Mouse (Mus musculus) layer of hippocampus, adult 8-10 months (tissue): Measurements from ENCODE around the gene Evpl. TPM values are rescaled to one million over a fixed set of nuclear protein-coding genes. Genes with fewer than 3 reads are reported as not detected.
A peak's percentile ranks its signal among the peaks of the same experiment; 100 is the strongest.

Source experiments
- DNase-seq, 2 experiments: peaks; one replicate each; pipeline ENCODE4 v3.0.0; 2022; ENCODE audit warnings: low spot score in 2 of 2
- total RNA-seq, 4 experiments: library from RNA; stranded (reverse); gene quantifications; 2 replicates each; pipeline ENCODE4 v1.2.4; 2022

Evpl gene
- total RNA-seq, 4 experiments from 2014 or later, result 0.85 to 1.4 (median 1.1) TPM

- DNase-seq, result no peak
Measured at GRCm38 (mm10) chr11:116255090-116255981, 17.5 kb upstream of the Evpl start.

- DNase-seq, result no peak
Measured at GRCm38 (mm10) chr11:116254627-116255026, 16.8 kb upstream of the Evpl start.

DNA sequence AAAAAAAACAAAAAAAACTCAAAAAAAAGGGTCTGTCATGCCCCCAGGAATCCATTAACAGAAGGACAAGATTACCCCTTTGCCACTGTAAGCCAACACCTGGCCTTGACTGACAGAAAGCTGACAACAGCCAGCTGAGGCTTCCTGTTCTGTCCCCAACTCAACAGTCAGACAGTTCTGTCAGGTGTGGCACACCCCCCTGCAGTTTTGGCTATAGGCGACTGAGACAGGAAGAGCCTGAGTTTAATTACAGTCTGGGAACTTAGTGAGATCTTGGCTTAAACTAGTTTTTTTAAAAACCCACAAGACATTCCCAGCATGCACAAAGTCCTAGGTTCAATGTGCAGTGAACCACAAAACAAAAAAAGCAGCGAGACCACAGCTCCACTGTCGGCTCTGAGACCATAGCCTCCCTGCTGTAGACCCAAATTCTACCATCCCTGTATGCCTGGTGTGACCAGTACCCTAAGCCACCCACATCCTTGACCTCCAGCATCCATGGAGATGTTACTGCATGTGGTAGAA, 15.3 kb upstream of the Evpl start:
- DNase-seq, result no peak

DNA sequence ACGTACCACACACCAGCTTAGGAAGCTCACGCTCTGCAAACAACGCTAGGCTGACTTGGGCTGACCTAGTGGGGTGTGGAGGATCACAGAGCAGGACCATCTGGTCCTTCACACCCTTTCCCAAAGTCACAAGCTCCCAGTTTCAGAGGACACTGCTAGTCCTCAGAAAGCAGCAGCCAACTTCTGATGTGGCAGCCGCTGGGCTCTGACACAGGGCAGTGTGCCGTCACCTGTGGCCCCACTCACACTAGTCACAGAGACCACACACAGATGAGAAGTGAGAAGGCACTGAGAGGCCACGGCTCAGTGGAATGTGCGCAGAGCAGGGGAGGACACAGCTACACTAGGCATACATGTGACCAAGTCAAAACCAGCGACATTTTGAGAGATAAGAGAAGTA, 13.0 kb upstream of the Evpl start:
- no peak for DNase-seq

- no peak for DNase-seq
Measured at GRCm38 (mm10) chr11:116247502-116248222, 9.8 kb upstream of the Evpl start.

DNA sequence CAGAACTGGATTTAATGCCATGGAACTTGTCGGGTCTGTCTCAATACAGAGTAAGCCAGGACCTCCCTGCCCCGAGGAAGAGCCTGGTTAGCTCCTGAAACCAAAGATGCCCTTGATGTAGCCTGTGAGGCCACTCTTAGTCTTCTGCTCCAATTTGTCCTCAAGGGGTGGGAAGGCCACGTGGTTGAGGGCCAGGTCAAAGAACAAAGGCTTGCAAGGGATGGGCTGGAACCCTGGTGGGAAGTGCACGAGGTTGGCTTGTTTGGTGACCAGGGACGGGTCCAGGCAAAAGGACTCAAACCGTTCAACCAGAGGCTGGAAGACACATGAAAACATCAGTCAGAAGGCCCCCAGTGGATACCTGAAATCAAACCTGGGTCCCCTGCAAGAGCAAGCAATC, 7.7 kb upstream of the Evpl start:
- DNase-seq, result no peak

- no peak for DNase-seq
Measured at GRCm38 (mm10) chr11:116244580-116244979, 6.7 kb upstream of the Evpl start.

DNA sequence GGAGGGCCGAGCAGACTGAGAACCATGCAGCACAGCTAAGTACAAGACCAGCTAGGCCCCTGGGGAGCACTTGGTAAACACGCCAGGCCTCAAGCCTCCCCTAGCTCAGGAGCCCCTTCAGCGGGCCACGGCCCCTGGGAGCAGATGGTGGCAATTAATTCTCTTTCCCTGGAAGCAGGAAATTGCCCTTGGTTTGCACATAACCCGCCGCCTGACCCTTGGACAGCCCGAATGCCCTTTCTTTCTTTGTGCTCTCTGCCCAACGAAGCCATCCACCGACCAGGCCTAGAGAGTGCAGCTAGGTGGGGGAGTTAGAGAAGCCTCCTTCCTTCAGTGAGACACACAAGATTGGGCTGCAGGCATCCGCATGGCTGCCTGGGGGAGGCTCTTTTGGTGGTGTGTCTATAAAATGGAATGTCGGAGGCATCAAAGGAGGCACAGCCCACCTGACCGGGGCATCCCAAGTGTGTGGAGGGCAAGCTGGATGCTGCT, 3.9 kb upstream of the Evpl start:
- no peak for DNase-seq

DNA sequence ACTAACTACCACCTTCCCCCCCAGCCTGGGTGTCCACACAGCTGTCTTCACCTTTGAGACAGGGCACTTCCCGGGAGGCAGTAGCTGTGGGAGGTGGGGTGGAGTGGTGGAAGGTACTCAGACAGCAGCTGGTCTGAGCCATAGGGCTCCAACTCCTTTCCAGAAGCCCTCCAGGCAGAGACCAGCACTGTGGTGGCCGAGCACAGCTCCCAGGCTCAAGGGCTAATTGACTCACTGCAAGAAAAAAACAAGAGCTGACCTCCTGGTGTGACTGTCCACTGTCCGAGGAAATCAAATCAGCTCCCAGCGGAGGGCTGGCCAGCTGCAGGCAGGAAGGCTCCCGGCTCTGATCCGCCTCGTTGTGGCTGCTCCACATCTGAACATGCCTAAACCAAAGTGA, 1.9 kb upstream of the Evpl start:
- DNase-seq, result no peak

DNA sequence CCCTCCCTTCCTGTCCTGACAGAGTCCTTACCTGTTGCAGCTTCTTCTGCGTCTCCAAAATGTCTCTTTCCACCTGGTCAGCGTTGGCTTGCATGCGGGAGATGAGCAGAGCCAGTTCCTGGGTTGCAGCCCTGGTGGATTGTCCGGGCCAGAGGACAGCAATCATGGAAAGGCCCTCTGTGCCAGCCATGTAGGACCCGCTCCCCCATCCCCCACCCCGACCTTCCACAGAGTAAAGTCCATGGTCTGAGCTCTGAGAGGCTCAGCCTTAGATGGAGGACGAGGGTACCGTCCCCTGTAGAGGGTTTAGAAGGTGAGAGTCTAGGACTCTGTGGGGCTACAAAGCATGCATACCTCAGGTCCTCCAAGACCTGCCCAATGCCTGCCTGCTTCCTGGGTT, 3.0 kb downstream of the Evpl start:
- no peak for DNase-seq

GRCm38 (mm10) chr11:116232427-116232826, 5.5 kb downstream of the Evpl start:
- DNase-seq, result no peak

- no peak for DNase-seq
Measured at GRCm38 (mm10) chr11:116228699-116229098, 9.2 kb downstream of the Evpl start.

GRCm38 (mm10) chr11:116226414-116226813, 11.5 kb downstream of the Evpl start:
- DNase-seq, result peak in 1 of 2 experiments; percentile 78

GRCm38 (mm10) chr11:116222740-116223059, 15.2 kb downstream of the Evpl start:
- DNase-seq, result no peak

- DNase-seq, result no peak
Measured at GRCm38 (mm10) chr11:116221931-116222739, 15.7 kb downstream of the Evpl start.

- DNase-seq, result peak in 1 of 2 experiments; percentile 48
Measured at GRCm38 (mm10) chr11:116219885-116220284, 18.0 kb downstream of the Evpl start.

DNA sequence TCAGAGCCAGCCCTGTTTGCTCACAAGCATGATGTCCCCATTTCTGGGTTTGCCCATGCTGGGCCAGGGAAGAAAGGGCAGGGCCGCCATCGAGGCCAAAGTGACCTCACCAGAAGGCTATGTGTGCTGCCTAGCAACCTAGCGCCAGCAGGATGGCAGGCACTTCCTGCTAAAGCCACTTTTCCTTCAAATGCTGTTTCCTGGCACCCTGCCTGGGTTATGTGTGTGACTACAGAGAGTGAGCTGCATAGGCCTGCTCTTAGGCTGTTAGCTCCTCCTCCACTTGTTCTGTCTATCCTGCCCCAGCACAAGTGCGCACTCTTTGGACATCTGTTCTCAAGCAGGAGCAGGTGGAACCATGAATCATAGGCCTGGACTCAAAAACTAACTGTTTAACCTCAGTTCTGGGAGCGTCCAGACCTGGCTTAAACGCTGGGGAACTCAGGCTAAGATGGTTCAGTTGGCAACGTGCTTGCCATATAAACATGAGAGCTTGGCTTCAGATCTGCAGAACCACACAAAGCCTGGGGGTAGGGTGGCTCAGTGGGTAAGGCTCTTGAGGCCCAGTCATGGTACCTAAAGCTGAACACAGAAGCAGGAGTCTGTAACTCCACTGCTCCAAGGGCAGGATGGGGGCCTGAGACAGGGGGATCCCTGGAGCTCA, 19.0 kb downstream of the Evpl start:
- DNase-seq, result peak; percentile 88 to 89

DNA sequence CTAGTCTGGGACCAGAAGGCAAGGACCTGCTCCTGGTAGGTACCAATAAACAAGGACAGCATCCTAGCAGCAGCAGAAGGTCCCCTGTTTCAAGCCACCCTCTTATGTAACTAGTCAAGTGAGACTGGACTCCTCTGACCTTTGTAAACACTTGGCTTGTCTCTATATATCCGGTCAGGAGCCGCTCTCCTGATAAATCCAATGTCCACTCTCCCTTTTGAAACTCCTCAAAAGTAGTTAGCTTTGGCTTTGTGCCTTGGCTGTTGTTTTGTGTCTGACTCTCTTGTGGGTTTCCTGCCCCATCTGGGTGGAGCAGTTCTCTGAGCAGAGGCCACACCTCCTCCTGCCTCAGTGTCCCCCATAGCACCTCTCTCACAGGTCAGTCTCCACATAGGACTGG, 19.6 kb downstream of the Evpl start:
- no peak for DNase-seq

GRCm38 (mm10) chr11:116216549-116216948, 21.3 kb downstream of the Evpl start:
- DNase-seq, result no peak

DNA sequence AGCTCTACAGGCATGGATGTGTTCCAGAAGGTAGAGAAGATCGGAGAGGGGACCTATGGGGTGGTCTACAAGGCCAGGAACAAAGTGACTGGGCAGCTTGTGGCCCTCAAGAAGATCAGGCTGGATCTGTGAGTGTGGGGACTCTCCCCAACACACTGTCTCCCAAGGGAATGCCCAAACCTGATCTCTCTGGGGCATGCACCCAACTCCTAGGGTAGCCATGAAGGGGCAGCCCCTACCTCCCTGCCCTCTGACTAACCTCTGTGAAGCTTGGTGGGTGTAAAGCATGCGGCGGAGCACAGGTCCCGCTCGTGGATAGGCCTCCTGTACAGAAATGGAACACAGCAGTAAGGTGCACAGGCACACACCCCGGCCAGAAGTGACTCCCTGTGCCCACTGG, 21.9 kb downstream of the Evpl start:
- no peak for DNase-seq

DNA sequence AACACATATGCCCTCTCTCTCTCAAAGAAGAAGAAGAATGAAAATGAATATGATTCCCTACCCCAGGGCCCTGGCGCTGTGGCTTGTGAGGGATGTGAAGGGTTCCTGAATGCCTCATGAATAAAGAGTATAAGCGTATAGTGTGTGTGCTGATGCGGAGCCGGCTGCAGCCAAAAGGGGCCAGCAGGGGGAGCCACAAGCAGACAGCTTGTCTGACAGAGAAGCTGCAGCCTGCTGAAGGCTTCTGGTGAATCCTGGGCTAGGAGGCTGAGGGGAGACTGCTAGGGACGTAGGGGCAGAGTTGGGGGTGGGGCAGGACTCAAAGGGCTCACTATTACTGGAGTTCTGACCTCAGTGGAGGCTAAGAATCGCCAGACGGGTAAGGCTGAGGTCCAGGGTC, 22.7 kb downstream of the Evpl start:
- no peak for DNase-seq
